Mouse (Mus musculus): ENCODE measurements around the gene Rps16.
A peak's percentile ranks its signal among the peaks of the same experiment; 100 is the strongest.

The Rps16 gene

GRCm38 (mm10) chr7:28348601-28349000, 1.9 kb upstream of the Rps16 start:
- no peak for DNase-seq (ENCODE audit: low spot score)

- no peak for DNase-seq (ENCODE audit: low spot score)
Observed at GRCm38 (mm10) chr7:28351676-28352191, 1.3 kb downstream of the Rps16 start.

- DNase-seq (ENCODE audit: low spot score), result no peak
Observed at GRCm38 (mm10) chr7:28353267-28353666, 2.8 kb downstream of the Rps16 start.

- DNase-seq (ENCODE audit: low spot score), result no peak
Observed at GRCm38 (mm10) chr7:28354113-28354581, 3.7 kb downstream of the Rps16 start.

GRCm38 (mm10) chr7:28354596-28354995, 4.1 kb downstream of the Rps16 start:
- DNase-seq (ENCODE audit: low spot score), result no peak

- no peak for DNase-seq (ENCODE audit: low spot score)
Observed at GRCm38 (mm10) chr7:28355221-28355620, 4.8 kb downstream of the Rps16 start.

GRCm38 (mm10) chr7:28356981-28357380, 6.5 kb downstream of the Rps16 start:
- DNase-seq (ENCODE audit: low spot score), result no peak

GRCm38 (mm10) chr7:28357984-28358383, 7.5 kb downstream of the Rps16 start:
- DNase-seq (ENCODE audit: low spot score), result no peak

GRCm38 (mm10) chr7:28358431-28358830, 8.0 kb downstream of the Rps16 start:
- DNase-seq (ENCODE audit: low spot score), result no peak

- no peak for DNase-seq (ENCODE audit: low spot score)
Observed at GRCm38 (mm10) chr7:28359854-28360253, 9.4 kb downstream of the Rps16 start.

GRCm38 (mm10) chr7:28360291-28360690, 9.8 kb downstream of the Rps16 start:
- no peak for DNase-seq (ENCODE audit: low spot score)

GRCm38 (mm10) chr7:28361647-28362341, 11.3 kb downstream of the Rps16 start:
- DNase-seq (ENCODE audit: low spot score), result no peak

GRCm38 (mm10) chr7:28362441-28363060, 12.1 kb downstream of the Rps16 start:
- no peak for DNase-seq (ENCODE audit: low spot score)

- DNase-seq (ENCODE audit: low spot score), result no peak
Observed at GRCm38 (mm10) chr7:28367663-28368275, 17.3 kb downstream of the Rps16 start.

GRCm38 (mm10) chr7:28368276-28368920, 17.9 kb downstream of the Rps16 start:
- no peak for DNase-seq (ENCODE audit: low spot score)

- no peak for DNase-seq (ENCODE audit: low spot score)
Observed at GRCm38 (mm10) chr7:28370051-28370450, 19.6 kb downstream of the Rps16 start.

GRCm38 (mm10) chr7:28370977-28371513, 20.6 kb downstream of the Rps16 start:
- no peak for DNase-seq (ENCODE audit: low spot score)

GRCm38 (mm10) chr7:28371514-28371989, 21.1 kb downstream of the Rps16 start:
- peak; percentile 51 for DNase-seq (ENCODE audit: low spot score)

- peak; percentile 99 for DNase-seq (ENCODE audit: low spot score)
Observed at GRCm38 (mm10) chr7:28372251-28373108, 22.0 kb downstream of the Rps16 start, which contains the start of gene Plekhg2. Gene Plekhg2, minus strand, starts transcription at chr7:28372599.

- DNase-seq (ENCODE audit: low spot score), result peak; percentile 78
Observed at GRCm38 (mm10) chr7:28373131-28373581, 22.7 kb downstream of the Rps16 start.

All from ovary, postnatal 14 days (tissue).